Mouse (Mus musculus) forebrain, embryonic 14.5 days (tissue): ENCODE data around the gene Edem1. TPM values are rescaled to one million over a fixed set of nuclear protein-coding genes. Genes with fewer than 3 reads are reported as not detected.
"Not testable (repeated sequence)": the region's sequence is repeated elsewhere in the genome, so short reads cannot be mapped to it uniquely, and the experiment has no call there.

Experiments
- ATAC-seq: fragments of 200-750 bp; cut with Nextera tagmentation; 2 replicates; pipeline ENCODE4 v1.8.0; 2017; ENCODE audit warnings: mild to moderate bottlenecking, moderate library complexity
- DNase-seq: peaks from one replicate; pipeline ENCODE4 v3.0.0-alpha.2; 2015; ENCODE audit warnings: low spot score
- H3K27ac ChIP-seq: fragments of 300-500 bp; sonication (generic); 2 replicates; pipeline ENCODE4 v1.5.1; 2014; ENCODE audit warnings: low read depth, mild to moderate bottlenecking, control low read depth, low read length, moderate library complexity
- H3K27me3 ChIP-seq: fragments of 300-500 bp; sonication (generic); replicated peaks from 2 replicates; pipeline ENCODE4 v1.6.1; 2014; ENCODE audit warnings: low read length, control low read depth, mixed read lengths; ENCODE audit not compliant: control insufficient read depth, insufficient read depth
- H3K36me3 ChIP-seq: fragments of 300-500 bp; sonication (generic); 2 replicates; pipeline ENCODE4 v1.6.1; 2014; ENCODE audit warnings: low read length, control low read depth; ENCODE audit not compliant: control insufficient read depth, insufficient read depth
- H3K4me1 ChIP-seq: fragments of 300-500 bp; sonication (generic); 2 replicates; pipeline ENCODE4 v1.6.1; 2014; ENCODE audit warnings: antibody characterized with exemption, low read length, control low read depth; ENCODE audit not compliant: control insufficient read depth, insufficient read depth
- H3K4me2 ChIP-seq: fragments of 300-500 bp; sonication (generic); 2 replicates; pipeline ENCODE4 v1.6.1; 2014; ENCODE audit warnings: mild to moderate bottlenecking, control low read depth, low read length
- H3K4me3 ChIP-seq: fragments of 300-500 bp; sonication (generic); 2 replicates; pipeline ENCODE4 v1.5.1; 2014; ENCODE audit warnings: low read depth, low read length, control low read depth
- H3K9ac ChIP-seq: fragments of 300-500 bp; sonication (generic); 2 replicates; pipeline ENCODE4 v1.6.1; 2014; ENCODE audit warnings: mild to moderate bottlenecking, low read length, control low read depth, moderate library complexity
- H3K9me3 ChIP-seq: fragments of 300-500 bp; sonication (generic); replicated peaks from 2 replicates; pipeline ENCODE4 v1.6.1; 2016; ENCODE audit warnings: low read length, control low read depth, mixed read lengths; ENCODE audit not compliant: control insufficient read depth
- WGBS: fragments of 180-500 bp; shearing (Covaris S2); extraction: QIAGEN DNeasy Blood & Tissue Kit; methylation state at CpG from one replicate; pipeline ENCODE4 v1.1.7; 2014; 5-methylcytosine and 5-hydroxymethylcytosine counted together
- polyA plus RNA-seq: library from polyadenylated mRNA; unstranded; fragments of >200 nt; fragmentation: Nextera tagmentation; extraction: Ambion mirVana; gene quantifications from 2 replicates; pipeline ENCODE4 v1.2.1, GENCODE M21; 2014

Gene Edem1
- polyA plus RNA-seq, 1 experiment from 2014 or later, result 7.5 TPM

GRCm38 (mm10) chr6:108852088-108852670, 23.7 kb downstream of the Edem1 start:
- 94% methylated on average over 8 of the region's 8 CpGs for WGBS

GRCm38 (mm10) chr6:108852986-108853385, 24.5 kb downstream of the Edem1 start:
- no peaks in the 10 kb centered on the region for H3K4me1 ChIP-seq
- H3K4me3 ChIP-seq, result no peak overlapping the region
- H3K4me2 ChIP-seq, result no peak overlapping the region
- no peak overlapping the region for H3K9ac ChIP-seq
- 93% methylated on average over 5 of the region's 5 CpGs for WGBS
- no peaks in the 10 kb centered on the region for H3K9me3 ChIP-seq
- ATAC-seq (no peak), DNase-seq (no peak)
- no peaks in the 10 kb centered on the region for H3K27me3 ChIP-seq
- H3K36me3 ChIP-seq, result peaks cover 75% of the 10 kb centered on the region
- no peak overlapping the region for H3K27ac ChIP-seq

More at GRCm38 (mm10) chr6:108852088-108852670, 23.7 kb downstream of the Edem1 start:
- Histone ChIP-seq H3K9me3 (no peaks in the 10 kb centered on the region), H3K27ac (no peak overlapping the region), H3K4me1 (no peaks in the 10 kb centered on the region), H3K9ac (no peak overlapping the region), H3K27me3 (no peaks in the 10 kb centered on the region), H3K36me3 (peaks cover 70% of the 10 kb centered on the region), H3K4me2 (no peak overlapping the region), H3K4me3 (no peak overlapping the region)
- DNase-seq, result no peak
- no peak for ATAC-seq

- DNase-seq, result no peak
- WGBS, result 96% methylated on average over 9 of the region's 9 CpGs
- no peaks in the 10 kb centered on the region for H3K9me3 ChIP-seq
- no peak overlapping the region for H3K4me3 ChIP-seq
- no peak overlapping the region for H3K9ac ChIP-seq
- H3K27me3 ChIP-seq, result no peaks in the 10 kb centered on the region
- no peak for ATAC-seq
- H3K36me3 ChIP-seq, result peaks cover 42% of the 10 kb centered on the region
- no peak overlapping the region for H3K4me2 ChIP-seq
- no peaks in the 10 kb centered on the region for H3K4me1 ChIP-seq
- no peak overlapping the region for H3K27ac ChIP-seq
Measured at GRCm38 (mm10) chr6:108858583-108858982, 30.1 kb downstream of the Edem1 start.

- no peaks in the 10 kb centered on the region for H3K4me1 ChIP-seq
- no peak overlapping the region for H3K4me2 ChIP-seq
- no peak overlapping the region for H3K4me3 ChIP-seq
- H3K27ac ChIP-seq, result no peak overlapping the region
- no peak for DNase-seq
- no peaks in the 10 kb centered on the region for H3K9me3 ChIP-seq
- WGBS, result 96% methylated on average over 1 of the region's 1 CpGs
- ATAC-seq, result no peak
- peaks cover 19% of the 10 kb centered on the region for H3K36me3 ChIP-seq
- no peaks in the 10 kb centered on the region for H3K27me3 ChIP-seq
- no peak overlapping the region for H3K9ac ChIP-seq
Measured at GRCm38 (mm10) chr6:108861226-108861625, 32.8 kb downstream of the Edem1 start.

- Histone ChIP-seq H3K4me2 (no peak overlapping the region), H3K27me3 (no peaks in the 10 kb centered on the region), H3K4me1 (no peaks in the 10 kb centered on the region), H3K9me3 (no peaks in the 10 kb centered on the region), H3K4me3 (no peak overlapping the region), H3K9ac (no peak overlapping the region), H3K36me3 (peaks cover 10% of the 10 kb centered on the region), H3K27ac (no peak overlapping the region)
- DNase-seq, result peak; percentile 2
- no peak for ATAC-seq
- 87% methylated on average over 2 of the region's 2 CpGs for WGBS
Measured at GRCm38 (mm10) chr6:108862548-108862947, 34.1 kb downstream of the Edem1 start.

GRCm38 (mm10) chr6:108866317-108866716, 37.9 kb downstream of the Edem1 start:
- Histone ChIP-seq H3K27ac (no peak overlapping the region), H3K27me3 (no peaks in the 10 kb centered on the region), H3K4me3 (no peak overlapping the region), H3K36me3 (no peaks in the 10 kb centered on the region), H3K4me2 (no peak overlapping the region), H3K4me1 (no peaks in the 10 kb centered on the region), H3K9ac (no peak overlapping the region), H3K9me3 (no peaks in the 10 kb centered on the region)
- WGBS, result 82% methylated on average over 5 of the region's 5 CpGs
- DNase-seq (no peak), ATAC-seq (no peak)

- ATAC-seq, H3K4me1 ChIP-seq, H3K27ac ChIP-seq, H3K27me3 ChIP-seq, H3K9ac ChIP-seq, H3K9me3 ChIP-seq, H3K4me2 ChIP-seq, DNase-seq, H3K4me3 ChIP-seq, H3K36me3 ChIP-seq: not testable (repeated sequence)
- 43% methylated on average over 2 of the region's 2 CpGs for WGBS
Measured at GRCm38 (mm10) chr6:108869031-108869430, 40.6 kb downstream of the Edem1 start.

- no peak overlapping the region for H3K4me2 ChIP-seq
- H3K9me3 ChIP-seq, result no peaks in the 10 kb centered on the region
- no peak overlapping the region for H3K4me3 ChIP-seq
- no peak overlapping the region for H3K27ac ChIP-seq
- DNase-seq (no peak), ATAC-seq (no peak)
- H3K4me1 ChIP-seq, result no peaks in the 10 kb centered on the region
- H3K36me3 ChIP-seq, result no peaks in the 10 kb centered on the region
- no peak overlapping the region for H3K9ac ChIP-seq
- no peaks in the 10 kb centered on the region for H3K27me3 ChIP-seq
- 88% methylated on average over 2 of the region's 2 CpGs for WGBS
Measured at GRCm38 (mm10) chr6:108870421-108870820, 42.0 kb downstream of the Edem1 start.

GRCm38 (mm10) chr6:108871251-108871650, 42.8 kb downstream of the Edem1 start:
- ATAC-seq (no peak), DNase-seq (no peak)
- no peaks in the 10 kb centered on the region for H3K36me3 ChIP-seq
- H3K9me3 ChIP-seq, result no peaks in the 10 kb centered on the region
- H3K4me1 ChIP-seq, result no peaks in the 10 kb centered on the region
- H3K4me2 ChIP-seq, result no peak overlapping the region
- 82% methylated on average over 4 of the region's 4 CpGs for WGBS
- no peak overlapping the region for H3K9ac ChIP-seq
- no peak overlapping the region for H3K4me3 ChIP-seq
- no peak overlapping the region for H3K27ac ChIP-seq
- no peaks in the 10 kb centered on the region for H3K27me3 ChIP-seq
